Mouse (Mus musculus): ENCODE results near the gene Itgae.
A peak's percentile ranks its signal among the peaks of the same experiment; 100 is the strongest.

The Itgae gene

DNA sequence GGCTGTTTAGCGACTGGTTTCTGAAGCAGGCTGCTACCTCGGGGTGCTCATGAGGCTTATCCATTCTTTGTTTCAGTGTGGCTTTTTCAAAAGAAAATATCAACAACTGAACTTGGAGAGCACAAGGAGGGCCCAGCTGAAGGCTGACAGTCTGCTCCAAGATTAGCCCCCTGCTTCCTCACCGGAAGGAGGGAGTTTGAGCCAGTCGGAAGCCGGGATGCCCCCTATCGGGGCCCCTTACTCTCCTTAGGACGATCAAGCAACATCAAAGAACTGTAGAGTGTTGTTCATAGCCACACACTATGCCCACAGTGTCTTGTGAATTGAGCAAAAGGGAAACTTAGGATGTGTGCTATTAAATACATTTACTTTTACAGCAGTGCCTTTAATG lies 56.6 kb downstream of the Itgae start:
- no peak for DNase-seq (ENCODE audit: low read depth)

DNA sequence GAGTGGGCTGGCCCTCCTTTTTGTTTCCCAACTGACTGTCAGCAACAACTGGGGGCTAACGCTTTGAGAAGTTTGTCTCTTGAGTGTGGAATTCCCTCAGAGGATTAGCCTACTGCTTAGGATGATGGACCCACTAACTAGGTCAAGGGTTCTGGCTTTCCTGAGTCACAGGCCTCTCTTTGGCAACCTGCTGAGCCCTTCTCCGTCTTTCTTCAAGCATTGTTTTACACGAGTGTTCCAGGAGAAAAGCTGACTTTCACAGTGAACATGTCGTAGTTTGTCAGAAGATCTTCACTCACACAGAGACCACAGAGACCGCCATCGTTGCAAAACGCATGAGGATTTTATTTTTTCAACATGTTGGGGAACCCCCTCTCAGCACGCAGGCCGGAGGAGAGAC lies 57.8 kb downstream of the Itgae start:
- DNase-seq (ENCODE audit: low read depth) = no peak

GRCm38 (mm10) chr11:73155071-73155470 lies 64.7 kb downstream of the Itgae start:
- DNase-seq (ENCODE audit: low read depth) = no peak

GRCm38 (mm10) chr11:73159957-73160810 lies 69.8 kb downstream of the Itgae start, which contains the start of gene P2rx5:
P2rx5 (plus strand) TSS chr11:73160421.
- DNase-seq (ENCODE audit: low read depth) = no peak

GRCm38 (mm10) chr11:73160811-73161200 lies 70.4 kb downstream of the Itgae start:
- no peak for DNase-seq (ENCODE audit: low read depth)

GRCm38 (mm10) chr11:73161616-73162015 lies 71.2 kb downstream of the Itgae start:
- no peak for DNase-seq (ENCODE audit: low read depth)

- DNase-seq (ENCODE audit: low read depth) = no peak
Observed at GRCm38 (mm10) chr11:73162284-73162683, 71.9 kb downstream of the Itgae start.

- no peak for DNase-seq (ENCODE audit: low read depth)
Observed at GRCm38 (mm10) chr11:73168071-73168470, 77.7 kb downstream of the Itgae start.

DNA sequence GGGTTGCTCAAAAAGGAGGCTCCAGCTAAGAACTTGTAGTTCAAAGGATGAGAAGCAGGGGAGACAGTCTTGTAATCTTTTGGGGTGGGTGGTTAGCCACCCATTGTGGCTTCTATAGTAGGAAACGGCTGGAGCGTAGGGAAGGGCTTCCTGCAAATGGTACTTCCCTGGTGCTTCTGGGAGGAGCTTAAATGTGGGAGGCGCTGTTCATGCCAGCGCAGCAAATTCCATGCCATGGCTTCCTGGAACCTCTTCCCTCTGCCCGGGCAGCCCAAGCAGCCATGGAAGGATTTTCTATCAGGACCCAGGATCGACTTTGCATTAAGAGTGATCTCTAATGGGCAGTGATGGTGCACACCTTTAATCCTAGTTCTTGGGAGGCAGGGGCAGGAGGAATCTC lies 78.2 kb downstream of the Itgae start:
- no peak for DNase-seq (ENCODE audit: low read depth)

DNA sequence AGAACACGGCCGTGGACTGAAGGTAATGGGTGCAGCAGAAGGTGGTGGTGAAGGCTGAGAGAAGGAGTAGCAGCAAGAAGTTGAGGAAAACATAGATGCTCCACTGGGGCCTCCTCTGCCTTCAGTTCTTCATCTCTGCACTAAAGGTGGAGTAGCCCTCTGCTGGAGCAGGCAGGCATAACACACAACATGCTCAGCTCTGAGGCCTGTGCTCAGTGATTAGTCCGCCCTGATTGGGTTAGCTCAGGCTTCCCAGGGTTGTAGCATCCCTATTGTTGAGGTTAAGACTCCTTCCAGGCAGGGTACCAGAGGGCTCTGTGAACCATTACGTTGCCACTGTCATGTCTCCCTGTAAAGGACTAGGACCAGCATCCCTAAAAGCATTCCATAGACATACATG lies 78.8 kb downstream of the Itgae start:
- peak; percentile 72 for DNase-seq (ENCODE audit: low read depth)

GRCm38 (mm10) chr11:73172186-73172585 lies 81.8 kb downstream of the Itgae start:
- no peak for DNase-seq (ENCODE audit: low read depth)

GRCm38 (mm10) chr11:73175612-73176011 lies 85.2 kb downstream of the Itgae start:
- DNase-seq (ENCODE audit: low read depth) = peak; percentile 16

DNA sequence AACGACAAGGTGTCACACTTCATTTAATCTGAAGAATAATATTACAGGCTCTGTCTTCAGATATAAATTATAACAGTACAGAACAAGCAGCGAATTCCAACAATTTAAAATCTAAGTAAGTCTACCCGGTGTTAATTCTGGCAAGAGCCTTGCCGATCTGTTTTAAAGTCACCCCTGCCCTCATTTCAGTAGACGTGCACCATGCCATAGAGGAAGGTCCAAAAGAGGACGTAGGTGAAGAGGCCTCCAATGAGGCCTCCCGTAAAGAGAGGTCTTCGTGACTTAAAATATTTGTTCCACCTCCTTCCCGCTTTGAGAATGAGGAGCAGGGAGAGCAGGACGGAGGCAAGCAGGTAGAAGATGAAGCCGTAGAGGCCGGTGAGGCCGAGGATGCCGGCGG lies 85.8 kb downstream of the Itgae start:
- DNase-seq (ENCODE audit: low read depth) = no peak

DNA sequence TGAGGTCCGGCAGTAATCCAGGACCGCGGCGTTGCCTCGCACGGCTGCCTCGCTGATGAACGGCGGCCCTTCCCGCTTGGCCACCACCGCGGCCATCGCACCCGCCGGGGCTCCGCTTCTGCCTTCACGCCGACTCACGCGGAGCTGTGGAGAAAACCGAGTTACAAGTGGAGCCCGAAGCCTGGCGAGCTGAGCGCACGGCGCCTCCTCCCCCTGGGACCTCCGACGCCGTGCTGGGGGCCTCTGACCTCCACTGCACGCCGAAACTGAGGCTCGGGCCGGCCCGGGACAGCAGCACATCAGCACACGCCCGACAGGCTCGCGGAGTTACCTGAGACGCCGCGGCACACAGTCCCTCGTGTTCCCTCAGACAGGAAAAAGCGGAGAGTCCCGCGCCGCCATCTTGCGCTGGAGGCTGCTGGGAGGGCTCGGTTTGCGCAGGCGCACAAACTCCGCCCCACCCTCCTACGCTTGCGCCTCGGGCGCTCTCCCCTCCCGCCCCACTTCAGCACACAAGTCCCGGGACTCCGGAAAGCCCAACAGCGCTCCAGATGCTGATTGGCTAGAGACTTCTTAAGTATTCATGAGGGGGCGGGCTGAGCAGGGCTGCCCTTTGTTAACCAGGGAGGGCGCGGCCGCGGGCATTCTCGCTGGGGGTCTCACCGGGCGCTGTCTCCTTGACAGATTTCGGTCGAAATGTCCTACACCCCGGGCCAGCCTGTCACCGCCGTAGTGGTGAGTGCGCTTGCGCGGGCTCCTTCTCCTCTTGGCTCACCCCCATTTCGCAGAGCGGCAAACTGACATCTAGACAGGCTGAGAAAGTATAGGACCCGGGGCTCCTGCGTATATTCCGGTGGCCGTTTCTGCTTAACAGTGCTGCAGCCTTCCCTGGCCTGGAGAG lies 86.5 kb downstream of the Itgae start, which contains the start of the genes Emc6 and Tax1bp3:
TSS of gene Emc6 (minus strand) at position 430 of the 901 bp plus-strand sequence.
TSS of gene Tax1bp3 (plus strand) at position 476 of the 901 bp plus-strand sequence.
- peak; percentile 98 for DNase-seq (ENCODE audit: low read depth)

GRCm38 (mm10) chr11:73177509-73177875 lies 87.1 kb downstream of the Itgae start:
- DNase-seq (ENCODE audit: low read depth) = no peak

DNA sequence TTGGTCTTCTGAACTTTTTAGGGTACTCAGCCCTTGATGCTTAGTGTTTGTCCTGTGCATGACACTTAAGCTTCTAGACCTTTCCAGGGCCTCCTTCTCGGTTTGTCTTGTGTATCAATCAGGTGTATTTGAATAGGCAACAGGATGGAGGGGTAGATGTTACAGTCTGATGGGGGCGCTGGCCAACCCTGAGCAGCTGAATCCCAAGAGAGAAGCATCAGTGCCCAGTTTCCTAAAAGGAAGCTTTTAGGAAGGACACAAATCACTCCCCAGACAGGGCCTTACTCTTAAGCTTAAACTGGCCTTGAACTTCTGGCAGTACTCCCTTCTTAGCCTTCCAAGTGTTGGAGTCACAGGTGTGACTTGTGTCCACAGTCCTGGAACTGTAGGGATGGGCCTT lies 87.5 kb downstream of the Itgae start:
- peak; percentile 42 for DNase-seq (ENCODE audit: low read depth)

DNA sequence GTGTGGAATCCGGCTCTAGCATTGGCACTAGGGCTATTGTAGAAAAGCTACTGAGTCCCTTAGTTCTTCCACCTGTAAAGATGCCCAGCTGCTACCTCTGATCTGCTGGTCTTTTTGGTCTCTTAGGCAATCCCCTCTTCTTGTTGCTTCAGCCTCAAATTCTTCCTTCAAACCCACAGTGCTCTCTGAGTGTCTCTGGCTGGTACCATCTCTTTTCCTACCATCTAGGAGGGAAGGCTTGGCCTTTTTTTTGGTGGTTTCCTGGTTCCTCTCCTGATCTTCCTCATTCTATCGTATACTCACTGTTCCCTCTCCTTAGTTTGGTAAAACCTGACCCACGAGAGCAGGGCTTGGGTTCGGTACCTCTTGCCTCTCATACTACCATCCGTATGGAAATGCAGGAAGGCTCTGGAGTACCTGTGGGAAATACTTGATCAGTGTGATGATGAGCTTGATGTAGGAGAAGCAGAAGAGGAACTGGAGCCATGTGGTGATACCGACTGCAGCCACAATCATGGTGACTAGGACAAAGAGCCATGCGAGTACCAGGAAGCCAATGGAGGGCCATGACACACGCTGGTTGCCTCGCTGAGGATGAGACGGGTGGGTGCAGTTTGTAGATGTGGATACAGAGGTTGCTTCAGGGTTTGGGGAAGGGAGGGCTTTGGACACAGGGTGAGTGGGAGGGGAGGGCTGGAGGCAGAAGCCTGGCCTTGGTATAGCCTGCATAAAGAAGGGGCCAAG lies 95.7 kb downstream of the Itgae start:
- no peak for DNase-seq (ENCODE audit: low read depth)

DNA sequence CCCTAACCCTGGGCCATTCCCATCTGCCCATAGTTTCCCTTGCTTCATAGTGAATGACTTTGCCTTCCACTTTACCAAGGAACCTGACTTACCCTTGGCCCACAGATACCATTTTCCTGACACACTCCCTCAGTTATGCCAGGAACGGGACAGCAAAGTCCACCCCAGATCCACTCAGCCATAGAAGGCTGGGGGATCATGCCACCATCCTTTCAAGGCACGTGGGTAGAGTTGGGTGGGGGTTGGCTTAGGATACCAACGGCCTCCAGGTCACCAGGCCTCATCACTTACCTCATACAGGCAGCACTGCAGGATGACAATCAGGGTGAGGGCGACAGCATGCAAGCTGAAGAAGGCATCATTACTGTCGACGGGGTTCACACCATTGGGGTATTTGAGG lies 96.8 kb downstream of the Itgae start:
- DNase-seq (ENCODE audit: low read depth) = no peak

DNA sequence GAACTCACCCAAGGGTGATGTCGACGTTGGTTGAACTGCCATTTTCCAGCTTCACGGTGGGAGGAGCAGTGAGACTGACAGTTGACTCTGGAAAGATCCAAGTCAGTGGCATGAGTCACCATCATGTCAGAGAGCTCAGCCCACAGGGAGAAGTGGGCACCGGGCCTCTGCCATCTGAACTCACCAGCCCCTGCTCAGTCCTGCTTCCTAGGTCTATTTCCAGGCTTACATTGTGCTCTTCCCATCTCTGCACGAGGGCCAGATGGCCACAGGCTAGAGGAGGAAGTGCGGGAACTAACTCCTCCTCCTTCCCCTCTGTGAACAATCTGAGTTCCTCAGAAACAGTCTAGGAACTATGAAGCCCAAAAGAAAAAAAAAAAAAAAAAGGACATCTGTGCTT lies 102.7 kb downstream of the Itgae start:
- DNase-seq (ENCODE audit: low read depth) = no peak

DNA sequence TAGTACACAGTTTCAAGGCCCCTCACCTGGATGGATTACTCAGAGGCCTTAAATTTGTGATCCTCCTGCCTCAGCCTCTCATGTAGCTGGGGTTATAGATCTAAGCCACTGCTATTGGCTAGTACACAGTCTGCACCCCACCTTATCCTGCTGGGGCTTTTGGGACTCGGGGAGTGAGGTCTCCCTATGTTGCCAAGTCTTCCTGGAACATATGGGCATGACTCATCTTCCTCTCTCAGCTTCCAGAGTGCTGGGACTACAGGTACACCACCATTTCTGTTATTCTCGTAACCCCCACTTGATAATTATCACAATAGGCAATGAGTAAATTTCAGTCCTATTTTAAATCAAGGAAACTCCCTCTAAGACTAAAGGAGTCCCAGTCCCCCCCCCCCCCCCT lies 104.1 kb downstream of the Itgae start:
- DNase-seq (ENCODE audit: low read depth) = no peak
